Mouse (Mus musculus) embryo, embryonic 10 days (tissue): ENCODE data around the gene Prickle1.

Experiments used
- DNase-seq: peaks from one replicate; pipeline ENCODE4 v3.0.0-alpha.2; 2015; ENCODE audit warnings: low spot score

Prickle1 gene

DNA sequence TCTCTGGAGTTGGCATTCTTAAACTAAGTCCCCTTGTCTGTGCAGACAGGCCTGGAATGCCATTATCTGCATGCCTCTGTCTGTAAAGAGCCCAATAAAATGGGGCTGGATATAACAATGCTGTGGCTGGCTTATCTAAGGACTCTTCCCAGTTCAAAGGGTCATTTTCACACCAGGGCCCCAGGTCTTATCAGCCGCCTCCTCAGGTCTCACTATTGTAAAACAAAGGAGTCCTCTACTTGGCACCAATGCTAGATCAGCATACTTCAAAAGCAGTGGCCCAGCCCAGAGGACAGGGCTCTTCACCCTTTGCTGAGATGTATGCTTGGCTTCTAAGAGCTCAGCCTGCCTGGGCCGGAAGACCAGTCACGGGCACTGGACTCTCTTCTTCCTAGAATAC is 56.3 kb downstream of the Prickle1 start:
- DNase-seq, result no peak

DNA sequence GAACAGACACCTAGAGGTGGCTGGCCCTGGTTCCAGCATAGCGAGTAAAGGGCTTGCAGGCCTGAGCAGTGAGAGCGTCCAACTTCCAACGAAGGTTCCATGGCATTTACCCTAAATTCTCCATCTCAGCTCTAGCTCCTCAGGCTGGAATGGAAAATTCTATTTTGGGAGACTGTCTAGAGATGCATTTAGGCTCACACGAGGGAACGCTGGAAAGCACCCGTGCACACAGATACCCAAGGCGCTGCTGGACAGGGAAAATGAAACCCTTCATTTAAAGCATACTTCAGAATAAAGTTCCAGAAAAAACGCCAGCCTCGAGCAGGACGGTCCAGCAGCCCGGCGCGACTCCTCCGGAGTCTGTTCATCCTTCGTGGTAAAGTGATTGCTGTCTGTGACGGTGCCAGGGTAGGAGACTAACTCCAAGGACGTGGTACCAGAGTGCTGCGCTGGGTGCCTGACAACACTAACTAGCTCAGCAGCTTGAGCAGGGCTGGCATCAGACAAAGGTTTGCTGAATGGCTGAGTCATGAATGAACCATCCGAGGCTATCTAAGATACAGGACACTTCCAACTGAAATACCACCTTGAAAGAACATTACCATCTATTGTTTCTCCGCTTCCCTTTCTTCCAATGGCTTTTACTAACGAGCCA is 57.0 kb downstream of the Prickle1 start:
- DNase-seq, result no peak

- no peak for DNase-seq
Observed at GRCm38 (mm10) chr15:93537745-93538144, 57.9 kb downstream of the Prickle1 start.

GRCm38 (mm10) chr15:93536191-93536590 is 59.5 kb downstream of the Prickle1 start:
- no peak for DNase-seq

DNA sequence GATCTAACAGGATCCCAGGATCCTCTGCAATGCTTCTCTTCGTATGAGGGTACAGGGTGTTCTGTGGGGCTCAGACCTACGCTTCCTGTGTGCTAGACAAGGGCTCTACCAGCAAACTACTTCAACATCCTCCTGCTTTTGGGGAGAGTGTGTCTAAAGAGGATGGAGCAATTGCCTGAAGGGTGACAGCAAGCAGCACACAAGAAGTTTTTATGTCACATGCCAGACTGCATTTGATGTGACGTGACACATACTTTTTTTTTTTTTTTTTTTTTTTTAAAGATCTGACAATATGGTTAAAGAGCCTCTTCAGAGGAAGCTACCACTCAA is 65.0 kb downstream of the Prickle1 start:
- no peak for DNase-seq

GRCm38 (mm10) chr15:93529831-93530702 is 65.6 kb downstream of the Prickle1 start:
- DNase-seq, result no peak

DNA sequence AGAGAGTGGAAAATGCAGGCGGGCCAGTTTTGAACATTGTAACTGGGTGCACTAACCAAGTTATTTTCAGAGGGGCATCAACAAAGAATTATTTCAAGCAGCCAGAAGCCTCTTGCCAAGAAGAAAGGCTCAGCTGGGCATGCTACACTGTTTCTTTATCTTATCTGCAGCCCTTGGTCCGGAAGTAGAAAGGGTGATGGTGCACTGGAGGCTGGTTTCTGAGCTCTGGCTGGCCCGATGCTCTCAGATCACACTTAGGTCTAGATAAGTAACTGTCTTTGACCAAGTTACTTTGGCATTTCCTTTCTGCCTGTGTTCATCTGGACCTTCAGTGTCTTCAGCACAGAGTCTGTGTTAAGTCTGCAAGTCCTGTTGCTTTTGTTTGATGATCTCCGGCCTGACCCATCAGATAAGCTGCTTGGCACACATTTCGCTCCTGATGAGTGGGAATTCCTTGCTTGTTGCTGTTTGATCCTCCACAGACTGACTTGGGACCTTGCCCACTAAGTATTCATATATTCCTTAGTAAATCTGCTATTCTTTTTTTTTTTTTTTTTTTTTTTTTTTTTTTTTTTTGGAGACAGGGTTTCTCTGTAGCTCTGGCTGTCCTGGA is 70.3 kb downstream of the Prickle1 start:
- no peak for DNase-seq

DNA sequence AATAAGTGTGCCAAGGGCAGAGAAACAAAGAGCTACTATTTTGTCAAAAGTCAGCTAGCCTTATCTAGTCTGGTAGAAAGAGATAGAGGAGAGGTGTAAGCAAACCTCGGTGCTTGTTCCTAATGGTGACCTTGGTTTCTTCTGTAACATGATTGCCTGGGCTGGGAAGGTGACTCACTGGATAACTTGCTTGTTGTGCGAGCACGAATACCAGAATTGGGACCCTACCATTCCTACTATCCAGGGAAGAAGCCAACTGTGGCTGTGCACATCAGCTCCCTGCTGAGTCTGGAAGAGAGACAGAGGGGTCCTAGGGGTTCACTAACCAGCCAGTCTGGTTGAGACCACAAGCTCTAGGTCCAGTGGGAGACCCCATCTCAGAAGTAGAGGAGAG is 73.9 kb downstream of the Prickle1 start:
- no peak for DNase-seq

DNA sequence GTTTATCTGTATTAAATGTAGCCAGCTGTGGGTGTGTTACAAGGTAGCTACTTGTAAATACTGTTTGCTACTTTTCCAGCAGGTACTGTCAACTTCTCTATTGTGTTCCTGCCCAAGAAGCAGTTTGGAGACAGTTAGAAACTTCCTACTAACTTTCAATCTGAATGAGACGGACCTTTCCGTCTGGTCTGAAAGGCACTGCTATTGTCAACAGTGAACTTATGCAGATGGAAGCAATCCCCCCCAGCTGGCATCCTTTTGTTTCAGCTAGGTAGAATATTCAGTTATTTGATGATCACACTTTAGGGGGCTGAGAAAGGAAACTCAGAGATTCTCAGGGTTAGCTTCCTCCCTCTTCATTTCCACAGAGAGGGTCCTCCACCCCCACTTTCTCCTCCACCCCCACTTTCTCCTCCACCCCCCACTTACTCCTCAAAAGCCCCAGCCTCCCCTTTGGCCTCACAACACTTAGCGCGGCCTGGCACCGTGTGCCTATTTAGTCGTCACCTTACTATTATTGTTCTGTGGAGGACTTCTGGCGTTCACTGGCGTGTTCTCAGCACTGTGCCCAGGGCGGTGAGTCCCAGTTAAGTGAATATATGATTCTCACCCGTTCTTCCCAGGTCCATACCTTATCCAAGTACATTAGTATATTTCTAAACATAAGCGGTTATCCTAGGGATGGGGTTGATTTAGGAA is 74.5 kb downstream of the Prickle1 start:
- no peak for DNase-seq

DNA sequence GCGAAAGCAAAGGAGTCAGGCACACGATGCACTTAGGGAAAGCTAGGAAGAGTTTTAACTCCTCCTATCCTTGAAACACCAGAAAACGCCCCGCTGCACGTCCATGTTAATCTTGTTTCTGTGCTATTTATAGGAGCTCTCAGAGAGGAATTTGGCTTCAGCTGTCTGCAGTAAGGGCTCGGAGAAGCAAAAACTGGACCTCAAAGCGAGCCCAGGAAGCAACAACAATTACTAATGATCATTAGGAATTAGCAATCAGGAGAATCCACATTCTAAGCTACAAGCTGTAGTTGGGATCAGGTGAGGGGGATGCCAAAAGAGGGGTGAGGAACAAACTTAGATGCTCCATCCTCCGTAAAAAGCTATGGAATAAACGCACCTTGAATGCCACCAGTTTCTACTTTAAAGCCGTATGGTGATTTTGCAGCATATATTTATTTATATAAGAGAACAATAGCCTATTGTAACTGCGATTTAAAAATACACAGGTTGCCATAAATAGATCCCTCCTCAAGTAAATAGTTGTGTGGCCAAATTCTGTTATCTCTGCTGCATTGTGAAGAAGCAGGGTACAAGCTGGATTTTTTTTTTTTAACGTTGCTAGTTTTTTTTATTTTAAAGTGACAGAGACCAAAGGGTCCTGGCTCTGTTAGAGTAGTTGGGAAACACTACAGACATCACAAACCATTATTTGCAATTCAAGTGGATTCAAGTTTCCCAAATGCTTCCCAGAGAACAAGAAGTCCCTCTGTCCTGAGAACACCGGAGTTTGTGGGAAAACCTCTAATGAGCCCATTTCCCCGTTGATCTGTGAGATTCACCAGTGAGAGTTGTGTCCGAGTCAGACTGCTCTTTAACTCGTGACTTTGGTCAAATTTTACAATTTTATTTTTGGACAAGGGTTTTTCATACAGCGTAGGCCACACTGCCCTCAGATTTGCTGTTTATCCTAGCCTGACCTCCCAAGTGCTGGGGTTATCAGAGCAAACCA is 75.6 kb downstream of the Prickle1 start:
- peak; percentile 58 for DNase-seq

- DNase-seq, result peak; percentile 77
Observed at GRCm38 (mm10) chr15:93518941-93519835, 76.5 kb downstream of the Prickle1 start.

DNA sequence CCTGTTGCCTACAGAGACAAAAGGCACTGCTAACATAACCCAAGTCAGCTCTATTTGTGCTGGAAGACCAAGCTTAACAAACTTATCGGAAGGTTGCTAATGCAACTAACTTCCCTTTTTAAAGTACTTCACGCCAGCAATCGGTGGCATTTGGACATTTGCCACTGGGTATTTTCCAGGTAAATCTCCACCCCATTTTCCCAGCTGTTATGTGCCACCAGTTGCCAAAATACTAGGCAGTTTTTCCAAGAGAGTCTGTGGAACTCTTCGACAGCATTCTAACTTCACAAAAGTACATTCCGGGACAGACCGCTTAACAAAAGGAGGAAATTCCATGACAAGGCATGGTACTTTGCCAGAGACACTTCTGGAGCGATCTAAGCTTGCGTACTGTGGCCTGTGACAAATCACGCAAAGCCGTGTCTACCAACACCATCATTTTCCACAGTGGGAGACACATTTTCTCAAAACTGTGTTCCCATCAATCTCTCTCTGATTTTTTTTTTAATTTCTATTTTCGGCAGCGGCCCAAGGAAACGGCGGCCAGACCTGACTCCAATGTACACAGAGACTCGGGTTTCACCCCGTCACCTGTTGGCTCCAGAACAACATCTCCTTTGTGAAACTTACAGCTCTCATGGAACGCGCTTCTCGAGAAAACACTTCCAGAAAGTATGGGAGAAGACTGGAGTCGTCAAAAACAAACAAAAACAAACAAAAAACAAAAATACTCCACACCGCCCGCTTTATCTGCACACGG is 77.4 kb downstream of the Prickle1 start:
- DNase-seq, result peak; percentile 46

- DNase-seq, result no peak
Observed at GRCm38 (mm10) chr15:93517022-93517565, 78.6 kb downstream of the Prickle1 start.

DNA sequence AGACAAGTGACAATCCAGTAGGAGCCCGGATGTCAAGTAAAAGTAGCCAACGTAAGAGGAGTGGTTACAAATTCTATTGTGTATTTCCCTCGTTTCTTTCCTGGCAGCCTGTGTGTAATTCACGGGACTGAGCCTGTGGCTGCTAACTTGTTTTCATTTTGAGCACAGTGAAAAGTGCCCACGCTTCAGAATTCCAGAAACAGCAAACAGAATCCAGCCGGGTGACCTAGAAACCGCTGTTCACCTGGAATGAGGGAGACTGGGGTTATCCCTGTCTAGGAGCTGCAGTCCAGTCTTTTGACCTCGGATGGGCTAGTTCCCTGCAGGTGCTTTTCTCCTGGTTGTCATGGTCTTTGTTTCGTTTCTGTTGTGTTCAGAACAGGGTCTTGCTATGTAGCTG is 80.4 kb downstream of the Prickle1 start:
- no peak for DNase-seq

- peak; percentile 70 for DNase-seq
Observed at GRCm38 (mm10) chr15:93513939-93514341, 81.8 kb downstream of the Prickle1 start.

DNA sequence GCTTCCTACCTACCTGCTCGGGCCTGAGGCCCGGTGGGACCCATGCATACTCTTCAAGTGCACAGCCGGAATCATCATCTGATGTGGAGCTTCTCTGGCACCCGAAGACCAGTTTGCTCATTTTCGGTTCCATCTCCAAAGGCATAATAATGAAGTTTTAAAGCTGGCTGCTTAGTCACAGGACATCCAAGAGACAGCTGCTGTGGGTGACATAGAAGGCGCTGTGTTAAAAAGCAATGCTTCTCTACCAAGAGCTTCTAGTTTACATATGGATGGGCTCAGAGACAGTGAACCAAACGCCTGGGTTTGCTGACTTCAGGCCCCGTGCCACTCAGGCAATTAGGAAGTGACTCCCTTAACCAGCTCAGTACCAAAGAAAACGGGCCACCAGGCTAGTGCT is 83.3 kb downstream of the Prickle1 start:
- no peak for DNase-seq

DNA sequence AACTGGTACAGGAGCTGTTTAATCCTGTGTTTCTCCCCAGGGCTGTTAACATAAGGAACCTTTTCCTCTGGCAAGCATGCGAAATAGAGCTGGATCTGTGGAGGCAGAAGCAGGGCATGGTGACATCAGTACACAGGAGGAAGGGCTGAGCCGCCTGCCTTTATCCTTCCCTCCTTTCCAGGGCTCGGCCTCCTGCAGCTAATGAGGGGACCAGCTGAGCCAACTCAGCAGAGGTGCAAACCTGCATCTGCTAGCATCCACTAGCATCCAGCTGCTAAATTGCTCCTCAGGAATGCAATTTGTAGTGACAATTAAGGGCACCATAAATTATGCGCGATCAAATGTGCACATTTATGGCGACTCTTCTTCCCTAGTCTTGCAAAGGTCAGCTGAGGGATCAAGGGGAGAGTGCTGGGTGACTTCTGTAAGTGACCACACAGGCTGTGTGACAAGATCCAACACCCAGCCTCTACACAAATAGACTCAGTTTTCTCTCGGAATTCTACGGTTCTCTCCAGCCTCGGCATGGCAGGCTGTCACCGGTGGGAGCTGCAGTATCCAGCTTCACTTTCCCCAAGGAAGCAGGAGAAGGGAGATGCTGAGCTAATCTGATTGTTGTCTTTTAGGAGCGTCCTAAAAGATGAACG is 84.9 kb downstream of the Prickle1 start:
- peak; percentile 64 for DNase-seq

DNA sequence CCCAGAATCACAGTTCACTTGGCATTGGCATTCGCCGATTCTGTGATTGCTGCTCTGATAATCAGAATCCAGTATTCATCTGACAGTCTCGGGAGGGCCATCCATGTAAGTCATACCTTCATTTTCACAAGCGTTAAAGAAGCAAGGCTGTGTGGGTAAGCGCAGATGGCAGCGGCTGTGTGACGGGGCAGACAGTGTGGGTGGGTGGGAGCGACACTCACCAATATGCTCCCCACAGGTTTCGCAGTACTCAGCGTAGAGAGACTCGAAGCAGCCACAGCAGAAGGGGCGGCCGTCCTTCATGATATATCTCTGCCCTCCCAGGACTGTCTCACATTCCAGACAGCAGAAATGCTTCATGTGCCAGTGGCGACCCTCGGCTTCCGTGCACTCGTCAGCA is 90.9 kb downstream of the Prickle1 start:
- DNase-seq, result no peak
